Mouse (Mus musculus) 3T3-L1 (cell line): ENCODE measurements around the gene Slc26a10.

ENCODE experiments used
- DNase-seq: peaks from one replicate; pipeline ENCODE4 v3.0.0-alpha.2; 2015; ENCODE audit warnings: low read depth, low spot score

The Slc26a10 gene

GRCm38 (mm10) chr10:127183759-127184158, 3.3 kb upstream of the Slc26a10 start:
- no peak for DNase-seq

- no peak for DNase-seq
These were observed 2.2 kb upstream of the Slc26a10 start for GRCm38 (mm10) chr10:127182624-127183023.

GRCm38 (mm10) chr10:127181566-127181965, 1.1 kb upstream of the Slc26a10 start:
- no peak for DNase-seq

- DNase-seq = no peak
These were observed 226 bp upstream of the Slc26a10 start for GRCm38 (mm10) chr10:127180695-127181047.

- no peak for DNase-seq
These were observed 2.0 kb downstream of the Slc26a10 start for GRCm38 (mm10) chr10:127178286-127179027.

- peak; percentile 60 for DNase-seq
These were observed 2.7 kb downstream of the Slc26a10 start for GRCm38 (mm10) chr10:127177719-127178118.

- DNase-seq = no peak
These were observed 3.2 kb downstream of the Slc26a10 start for GRCm38 (mm10) chr10:127177235-127177634.

- no peak for DNase-seq
These were observed 3.7 kb downstream of the Slc26a10 start for GRCm38 (mm10) chr10:127176756-127177155.

- no peak for DNase-seq
These were observed 4.2 kb downstream of the Slc26a10 start for GRCm38 (mm10) chr10:127176228-127176627.

GRCm38 (mm10) chr10:127174170-127174569, 6.3 kb downstream of the Slc26a10 start:
- DNase-seq = no peak

- DNase-seq = no peak
These were observed 7.0 kb downstream of the Slc26a10 start for GRCm38 (mm10) chr10:127173148-127174065.

- no peak for DNase-seq
These were observed 8.7 kb downstream of the Slc26a10 start for GRCm38 (mm10) chr10:127171631-127172200.

- DNase-seq = peak; percentile 66
These were observed 9.6 kb downstream of the Slc26a10 start for GRCm38 (mm10) chr10:127170837-127171272.

- no peak for DNase-seq
These were observed 10.4 kb downstream of the Slc26a10 start for GRCm38 (mm10) chr10:127170002-127170401.

GRCm38 (mm10) chr10:127167614-127168192, 12.7 kb downstream of the Slc26a10 start:
- peak; percentile 54 for DNase-seq

GRCm38 (mm10) chr10:127166771-127167613, 13.5 kb downstream of the Slc26a10 start:
- no peak for DNase-seq

- DNase-seq = no peak
These were observed 14.1 kb downstream of the Slc26a10 start for GRCm38 (mm10) chr10:127166404-127166715.

GRCm38 (mm10) chr10:127165654-127166403, 14.6 kb downstream of the Slc26a10 start:
- no peak for DNase-seq

- no peak for DNase-seq
These were observed 15.1 kb downstream of the Slc26a10 start for GRCm38 (mm10) chr10:127165354-127165653.

- DNase-seq = peak; percentile 47
These were observed 15.7 kb downstream of the Slc26a10 start, which contains the start of gene B4galnt1 for GRCm38 (mm10) chr10:127164631-127165353. B4galnt1 (plus strand) TSS chr10:127165225.
